Mouse (Mus musculus): ENCODE data around the gene Olfr709-ps1.
A peak's percentile ranks its signal among the peaks of the same experiment; 100 is the strongest.
"Not testable (repeated sequence)": the region's sequence is repeated elsewhere in the genome, so short reads cannot be mapped to it uniquely, and the experiment has no call there.

Olfr709-ps1 gene

GRCm38 (mm10) chr7:106932119-106932518 lies at the start of gene Olfr709-ps1:
Gene Olfr709-ps1 (minus strand): TSS chr7:106932219.
- DNase-seq (ENCODE audit: low spot score in 2 of 2): no peak

GRCm38 (mm10) chr7:106975353-106975752 lies 43.3 kb upstream of the Olfr709-ps1 start, which contains the start of gene Olfr711:
Gene Olfr711 (minus strand): TSS chr7:106975453.
- DNase-seq (ENCODE audit: low spot score in 2 of 2): no peak

GRCm38 (mm10) chr7:106967503-106967902 lies 35.5 kb upstream of the Olfr709-ps1 start:
- DNase-seq (ENCODE audit: low spot score in 2 of 2): not testable (repeated sequence)

- DNase-seq (ENCODE audit: low spot score in 2 of 2): no peak
Observed at GRCm38 (mm10) chr7:106963837-106964236, 31.8 kb upstream of the Olfr709-ps1 start, which contains the start of gene Olfr6. Gene Olfr6 (minus strand): TSS chr7:106963937.

- DNase-seq (ENCODE audit: low spot score in 2 of 2): no peak
Observed at GRCm38 (mm10) chr7:106948212-106948611, 16.2 kb upstream of the Olfr709-ps1 start, which contains the start of gene Olfr710. Gene Olfr710 (minus strand): TSS chr7:106948312.

GRCm38 (mm10) chr7:106920961-106921360 lies 11.1 kb downstream of the Olfr709-ps1 start:
- peak; percentile 16 to 69 for DNase-seq (ENCODE audit: low spot score in 2 of 2)

- DNase-seq (ENCODE audit: low spot score in 2 of 2): no peak
Observed at GRCm38 (mm10) chr7:106907676-106908075, 24.3 kb downstream of the Olfr709-ps1 start, which contains the start of gene Olfr1532-ps1. Gene Olfr1532-ps1 (plus strand): TSS chr7:106908001.

- DNase-seq (ENCODE audit: low spot score in 2 of 2): not testable (repeated sequence)
Observed at GRCm38 (mm10) chr7:106901141-106901540, 30.9 kb downstream of the Olfr709-ps1 start, which contains the start of gene Olfr707. Gene Olfr707 (minus strand): TSS chr7:106901241.

GRCm38 (mm10) chr7:106888062-106888461 lies 44.0 kb downstream of the Olfr709-ps1 start, which contains the start of gene Olfr706:
Gene Olfr706 (minus strand): TSS chr7:106888162.
- no peak for DNase-seq (ENCODE audit: low spot score in 2 of 2)

- no peak for DNase-seq (ENCODE audit: low spot score in 2 of 2)
Observed at GRCm38 (mm10) chr7:106876791-106877190, 55.2 kb downstream of the Olfr709-ps1 start, which contains the start of gene Olfr705. Gene Olfr705 (minus strand): TSS chr7:106876891.
